Comparison of ENCODE assay signal across 16 mouse cellular contexts in genomic region chr5:73551836-73552235, GRCm38 (mm10).
"Had no signal": no experiment of that assay in that cellular context is flagged by ENCODE, and none has a peak within 500 bp of the region (broad histone marks: within the 10 kb centered on the region; RNA-seq: fewer than 3 reads in every experiment).

No protein-coding gene starts in this region.

- H3K9me3 ChIP-seq: neural tube, embryonic 13.5 days; neural tube, embryonic 15.5 days; stomach, embryonic 15.5 days had no signal

- H3K27ac ChIP-seq: neural tube, embryonic 13.5 days; neural tube, embryonic 15.5 days; stomach, embryonic 15.5 days; stomach, postnatal 0 days had no signal

- H3K27me3 ChIP-seq: neural tube, embryonic 13.5 days; neural tube, embryonic 15.5 days; stomach, embryonic 15.5 days had no signal

- DNase-seq: retina, postnatal 1 day; right cerebral cortex, adult 18-20 months; right cerebral cortex, postnatal 14 days; right cerebral cortex, postnatal 25 days; right cerebral cortex, postnatal 4 days; spleen, adult 18-20 months; thymus, adult 18-20 months; thymus, adult 2 months; thymus, postnatal 14 days; thymus, postnatal 25 days; thymus, postnatal 36 days; thymus, postnatal 4 days had no signal

- H3K4me1 ChIP-seq: stomach, embryonic 15.5 days had no signal

- H3K9ac ChIP-seq: neural tube, embryonic 13.5 days; neural tube, embryonic 15.5 days; stomach, embryonic 15.5 days had no signal

- H3K4me3 ChIP-seq: neural tube, embryonic 13.5 days; neural tube, embryonic 15.5 days; stomach, embryonic 15.5 days had no signal

- H3K4me2 ChIP-seq: neural tube, embryonic 13.5 days; neural tube, embryonic 15.5 days; stomach, embryonic 15.5 days had no signal
